Mouse (Mus musculus): Measurements from ENCODE around the gene Unc79.

Unc79 gene

DNA sequence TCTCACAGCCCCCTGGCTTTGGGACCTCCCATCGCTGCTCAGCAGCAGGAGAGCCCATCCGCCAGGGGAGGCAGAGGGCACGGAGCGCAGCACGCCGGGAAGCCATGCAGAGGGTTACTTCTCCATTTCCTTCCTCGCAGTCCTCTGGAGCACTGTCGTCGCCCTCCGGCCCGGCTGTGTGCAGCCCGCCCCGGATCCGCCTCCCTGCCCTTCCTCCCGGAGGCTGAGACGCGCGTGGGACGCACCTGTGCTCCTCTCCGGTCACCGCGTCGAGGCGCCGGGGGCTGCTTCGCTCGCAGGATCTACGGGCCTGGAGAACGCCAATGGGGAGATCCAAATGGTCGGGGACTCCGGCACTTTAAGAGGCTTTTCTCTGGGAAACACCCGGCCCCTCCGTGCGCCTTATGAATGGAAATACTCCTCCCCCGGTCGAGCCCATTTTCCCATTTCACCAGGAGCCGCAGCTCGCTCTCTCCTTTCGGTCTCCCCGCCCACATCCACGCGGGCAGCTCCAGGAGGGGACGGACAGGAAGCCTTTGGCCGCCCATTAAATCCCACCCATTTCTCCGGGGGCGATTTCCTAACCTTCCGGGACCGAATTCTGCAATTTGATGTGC is at the start of gene Unc79:
Gene Unc79 (plus strand): TSS at position 82 of the 617 bp plus-strand sequence.
- peak; percentile 57 for DNase-seq (ENCODE audit: low read depth, low spot score)

DNA sequence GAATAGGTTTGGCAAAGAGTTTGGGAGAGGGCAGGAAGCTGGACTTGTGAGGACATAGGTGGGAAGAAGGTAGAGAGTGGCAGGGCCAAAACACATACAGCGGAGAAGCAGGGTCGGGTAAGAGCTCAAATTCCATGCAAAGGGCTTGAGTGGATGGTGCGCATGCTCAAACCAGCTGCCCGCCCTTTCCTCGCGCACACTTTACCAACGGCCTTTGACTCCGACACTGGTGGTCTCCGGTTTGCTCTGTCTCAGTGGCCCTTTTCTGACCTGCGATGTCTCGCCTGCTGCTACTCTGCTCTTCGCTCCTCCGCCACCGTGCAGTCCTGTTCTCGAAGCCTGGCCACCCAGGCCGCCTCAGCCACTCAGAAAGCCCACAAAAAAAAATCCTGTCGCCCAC is 49.6 kb upstream of the Unc79 start, which contains the start of gene Cox8c:
Gene Cox8c (plus strand): TSS at position 226 of the 400 bp plus-strand sequence.
- DNase-seq (ENCODE audit: low read depth, low spot score): peak; percentile 37

DNA sequence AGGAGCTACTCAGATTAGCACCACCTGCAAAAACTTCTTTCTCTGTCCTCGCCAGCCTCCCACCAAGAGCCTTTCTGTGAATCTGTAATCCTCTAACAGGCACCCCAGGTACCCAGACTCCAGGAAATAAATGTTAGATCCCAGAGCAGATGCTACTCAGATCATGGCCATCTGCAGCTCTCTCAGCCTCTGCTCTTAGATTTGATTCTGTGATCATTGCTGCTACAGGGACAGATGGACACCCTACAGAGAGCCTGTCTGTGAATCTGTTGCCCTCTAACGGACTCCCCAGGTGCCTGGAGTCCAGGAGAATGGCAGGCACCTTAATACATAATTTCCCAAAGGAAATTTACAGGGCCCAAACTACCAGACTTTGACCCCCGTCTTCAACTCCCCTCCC is 40.5 kb upstream of the Unc79 start:
- DNase-seq (ENCODE audit: low read depth, low spot score): no peak

DNA sequence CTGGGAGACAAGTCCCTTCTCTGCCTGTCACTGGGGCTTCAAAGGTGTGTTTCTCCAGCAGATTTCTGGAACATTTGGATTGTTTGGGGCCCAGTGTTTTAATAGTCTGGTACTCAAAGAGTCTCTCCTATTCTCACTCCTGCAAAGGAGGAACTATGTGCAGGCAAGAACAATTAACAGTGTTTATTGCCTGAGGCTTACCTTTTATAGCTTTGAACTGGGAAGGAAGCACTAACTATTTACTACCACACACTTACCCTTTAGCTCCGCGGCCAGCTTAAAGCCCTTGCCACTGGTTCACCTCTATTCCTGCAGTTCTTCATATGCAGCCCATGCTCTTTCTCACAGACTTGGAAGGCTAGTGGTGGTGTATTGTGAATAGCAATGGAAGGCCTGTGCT is 32.6 kb upstream of the Unc79 start:
- no peak for DNase-seq (ENCODE audit: low read depth, low spot score)

DNA sequence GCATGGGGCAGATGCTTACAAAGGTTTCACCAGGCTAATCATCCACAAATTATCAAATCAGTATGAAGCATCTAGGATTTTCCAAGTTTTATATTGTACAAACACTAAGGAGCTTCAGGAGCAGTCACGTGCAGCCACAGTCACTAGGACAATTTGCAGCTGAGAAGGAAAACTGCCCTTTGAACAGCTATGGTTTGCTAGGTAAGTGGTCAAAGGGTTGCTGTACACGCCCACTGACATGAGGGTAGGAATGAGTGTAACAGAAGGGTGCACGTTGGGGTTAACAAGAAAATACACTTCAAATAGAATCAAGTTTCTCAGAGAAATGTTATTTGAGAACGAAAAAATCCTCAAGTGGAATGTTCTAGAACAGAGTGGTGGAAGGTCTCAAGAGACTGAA is 18.9 kb upstream of the Unc79 start:
- no peak for DNase-seq (ENCODE audit: low read depth, low spot score)

DNA sequence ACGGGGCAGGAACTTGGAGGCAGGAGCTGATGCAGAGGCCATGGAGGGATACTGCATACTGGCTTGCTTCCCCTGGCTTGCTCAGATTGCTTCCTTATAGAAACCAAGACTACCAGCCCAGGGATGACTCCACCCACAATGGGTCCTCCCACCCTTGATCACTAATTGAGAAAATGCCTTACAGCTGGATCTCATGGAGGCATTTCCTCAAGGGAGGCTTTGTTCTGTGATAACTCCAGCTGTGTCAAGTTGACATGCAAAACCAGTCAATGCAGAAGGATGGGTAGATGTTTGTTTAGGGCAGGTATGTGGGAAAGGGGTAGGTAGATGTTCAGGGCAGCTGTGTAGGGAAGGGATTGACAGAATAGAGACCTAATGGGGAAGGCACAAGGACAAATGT is 18.3 kb upstream of the Unc79 start:
- DNase-seq (ENCODE audit: low read depth, low spot score): peak; percentile 48

DNA sequence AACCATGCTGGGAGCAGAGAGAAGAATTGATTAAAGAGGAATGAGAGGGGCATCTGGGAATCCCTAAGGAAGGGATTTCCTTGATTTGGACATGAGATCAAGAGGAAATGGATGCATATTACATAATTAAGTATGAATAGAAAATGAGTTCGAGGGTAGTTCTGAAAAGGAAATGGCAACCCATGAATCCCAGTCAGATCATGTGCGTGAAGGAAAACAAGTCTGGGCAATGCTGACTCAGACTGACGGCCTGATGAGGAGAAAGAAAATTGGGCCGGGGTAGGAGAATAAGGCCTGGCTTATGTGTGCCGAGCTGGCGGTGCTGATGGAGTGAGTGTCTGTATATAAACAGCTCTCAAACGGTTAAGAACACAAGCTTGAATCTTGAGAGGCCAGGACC is 17.9 kb upstream of the Unc79 start:
- DNase-seq (ENCODE audit: low read depth, low spot score): no peak

DNA sequence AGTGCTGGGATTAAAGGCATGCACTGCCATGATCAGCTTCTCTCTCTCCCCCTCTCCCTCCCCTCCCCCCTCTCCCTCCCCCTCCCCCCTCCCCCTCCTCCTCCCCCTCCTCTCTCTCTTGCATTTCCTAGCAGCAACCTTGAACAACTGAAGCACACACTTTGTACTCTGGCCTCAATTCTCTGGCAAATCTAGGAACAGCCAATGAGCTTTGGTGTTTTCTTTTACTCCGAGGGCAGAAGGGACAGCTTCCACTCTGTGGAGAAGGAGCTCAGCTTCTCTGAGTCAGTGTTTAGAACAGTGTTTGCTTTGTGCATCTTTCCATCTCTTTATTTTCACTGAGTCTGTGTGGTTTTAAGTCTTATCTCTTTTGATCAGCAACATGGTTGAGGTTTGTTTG is 12.8 kb upstream of the Unc79 start:
- peak; percentile 41 for DNase-seq (ENCODE audit: low read depth, low spot score)

DNA sequence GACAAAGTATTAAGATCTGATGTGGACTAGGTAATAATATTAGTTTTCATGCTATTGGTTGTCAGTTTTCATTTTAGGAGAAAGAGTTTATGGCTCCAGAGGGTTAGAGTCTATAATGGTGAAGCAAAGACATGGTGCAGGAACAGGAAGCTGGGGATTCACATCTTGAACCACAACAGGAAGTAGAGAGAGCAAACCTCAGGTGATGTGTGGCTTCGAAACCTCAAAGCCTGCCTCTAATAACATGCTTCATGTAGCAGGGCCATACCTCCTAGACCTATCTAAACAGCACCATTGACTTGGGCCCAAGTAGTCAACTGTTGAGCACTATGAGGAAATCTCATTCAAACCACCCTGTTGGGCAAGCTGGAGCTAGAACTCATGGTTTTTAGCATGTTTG is 3.1 kb upstream of the Unc79 start:
- no peak for DNase-seq (ENCODE audit: low read depth, low spot score)

DNA sequence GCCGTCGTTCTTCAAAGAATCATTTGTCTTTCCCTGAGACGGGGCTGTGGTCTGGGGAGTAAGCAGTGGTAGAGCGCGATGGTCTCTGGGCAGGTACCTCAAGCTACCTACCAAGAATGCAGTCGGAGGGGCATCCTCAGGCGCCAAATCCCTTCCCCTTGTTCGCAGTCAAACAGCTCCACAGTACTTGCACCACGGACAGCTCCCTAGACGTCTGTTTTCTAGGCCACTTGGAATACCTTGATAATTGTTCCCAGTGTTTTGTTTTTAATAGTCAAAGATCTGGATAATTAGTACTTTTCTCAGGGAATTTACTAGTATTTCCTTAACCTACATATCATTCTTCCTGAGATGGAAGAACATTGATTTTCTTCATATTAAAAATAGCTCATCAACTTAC is 833 bp upstream of the Unc79 start:
- DNase-seq (ENCODE audit: low read depth, low spot score): peak; percentile 44

DNA sequence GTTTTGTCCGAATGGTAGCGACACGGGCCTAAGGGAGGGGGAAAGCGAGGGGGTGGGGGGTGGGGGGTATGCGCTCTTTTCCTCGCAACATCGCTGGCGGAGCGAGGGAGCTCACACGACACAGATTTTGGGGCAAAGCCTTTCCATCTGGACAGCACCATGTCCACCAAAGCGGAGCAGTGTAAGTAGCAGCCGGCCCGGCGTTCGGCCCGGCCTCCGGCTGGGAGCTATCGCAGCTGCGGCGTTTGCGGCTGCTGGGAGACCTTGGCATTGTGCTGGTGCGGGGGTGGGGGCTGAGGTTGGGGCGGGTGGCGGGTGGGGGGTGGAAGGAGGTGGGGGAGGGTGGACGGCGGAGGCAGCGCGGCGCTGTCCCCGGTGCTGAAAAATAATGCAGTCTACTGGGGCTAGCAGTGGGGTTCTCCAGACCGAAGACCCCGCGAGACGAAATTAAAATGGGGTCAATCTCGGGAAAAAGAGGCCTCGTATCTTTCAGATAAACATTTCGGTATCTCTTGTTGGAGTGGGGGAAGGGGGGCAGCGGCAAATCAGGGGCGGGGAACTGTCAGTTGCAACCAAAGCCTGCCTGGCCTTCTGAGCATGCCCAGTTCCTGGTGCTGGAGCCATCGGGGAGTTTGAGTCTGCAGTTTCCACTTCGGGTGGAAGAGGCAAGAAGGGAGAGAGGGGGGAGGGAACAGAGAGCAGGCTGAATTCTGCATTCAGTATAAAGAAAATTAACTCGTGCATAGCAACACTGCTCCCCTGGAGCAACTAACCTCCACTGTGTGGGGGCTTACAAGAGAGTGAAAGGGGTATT is 943 bp downstream of the Unc79 start:
- DNase-seq (ENCODE audit: low read depth, low spot score): peak; percentile 28

DNA sequence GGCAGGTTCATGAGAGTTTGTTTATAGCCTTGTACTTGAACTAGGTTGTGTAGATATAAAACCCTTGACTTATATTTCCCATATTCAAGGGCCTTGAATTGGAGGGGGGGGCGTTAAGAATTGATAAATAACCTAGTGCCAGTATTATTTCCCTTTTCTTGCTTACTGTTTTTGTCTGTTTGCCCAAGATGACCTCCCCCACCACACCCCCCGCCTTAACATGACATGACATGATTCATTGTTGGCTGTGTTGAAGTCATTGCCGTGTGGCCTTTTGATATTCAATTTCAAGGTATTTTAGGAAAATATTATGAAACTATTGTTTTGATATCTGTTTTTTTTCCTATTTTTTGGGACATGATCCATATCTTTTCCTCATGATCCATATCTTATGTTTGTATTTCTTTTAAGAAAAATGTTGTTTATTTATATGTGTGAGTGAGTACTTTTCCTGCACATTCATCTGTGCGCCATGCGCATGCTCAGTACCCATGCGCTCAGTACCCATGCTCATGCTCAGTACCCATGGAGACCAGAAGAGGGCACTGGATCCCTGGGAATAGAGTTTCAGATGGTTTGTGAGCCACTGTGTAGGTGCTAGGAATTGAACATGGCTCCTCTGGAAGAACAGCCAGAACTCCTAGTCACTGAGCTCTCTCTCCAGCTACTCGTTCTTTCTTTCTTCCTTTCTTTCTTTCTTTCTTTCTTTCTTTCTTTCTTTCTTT is 11.6 kb downstream of the Unc79 start:
- DNase-seq (ENCODE audit: low read depth, low spot score): peak; percentile 51

DNA sequence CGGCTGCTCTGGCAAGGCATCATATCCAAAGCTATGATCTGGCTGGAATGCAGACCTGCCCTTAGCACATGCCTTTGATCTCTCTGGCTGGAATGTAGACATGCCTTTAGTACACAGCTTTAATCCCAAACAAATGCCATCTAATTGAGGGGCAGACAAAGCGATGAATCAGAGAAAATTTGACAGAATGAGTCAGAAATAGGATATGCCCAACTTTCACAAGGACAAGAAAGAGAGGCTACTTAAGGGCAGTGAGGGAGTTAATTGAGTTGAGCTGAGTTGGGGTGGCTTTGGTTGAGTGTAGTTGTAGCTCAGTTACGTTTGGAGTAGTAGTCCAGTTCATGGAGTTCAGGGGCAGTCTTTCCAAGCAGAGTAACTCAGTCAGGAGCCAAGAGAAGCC is 12.4 kb downstream of the Unc79 start:
- no peak for DNase-seq (ENCODE audit: low read depth, low spot score)

DNA sequence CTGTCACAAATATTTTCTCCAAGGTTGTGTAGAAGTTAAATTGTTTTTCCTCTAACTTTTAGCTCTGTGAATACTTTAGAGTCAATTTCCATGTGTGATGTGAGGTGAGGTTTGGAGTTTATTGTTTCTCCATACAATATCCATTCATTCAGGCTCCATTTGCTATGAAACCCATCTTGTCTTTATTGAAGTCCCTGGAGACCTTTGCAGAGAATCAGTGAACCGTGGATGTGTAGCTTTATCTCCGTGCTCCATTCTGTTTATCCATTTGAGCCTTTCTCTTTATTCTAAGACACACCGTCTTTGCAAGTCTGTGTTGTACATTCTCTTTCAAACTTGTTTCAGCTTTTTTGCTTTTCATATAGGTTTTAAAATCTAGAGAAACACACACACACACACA is 15.8 kb downstream of the Unc79 start:
- no peak for DNase-seq (ENCODE audit: low read depth, low spot score)

DNA sequence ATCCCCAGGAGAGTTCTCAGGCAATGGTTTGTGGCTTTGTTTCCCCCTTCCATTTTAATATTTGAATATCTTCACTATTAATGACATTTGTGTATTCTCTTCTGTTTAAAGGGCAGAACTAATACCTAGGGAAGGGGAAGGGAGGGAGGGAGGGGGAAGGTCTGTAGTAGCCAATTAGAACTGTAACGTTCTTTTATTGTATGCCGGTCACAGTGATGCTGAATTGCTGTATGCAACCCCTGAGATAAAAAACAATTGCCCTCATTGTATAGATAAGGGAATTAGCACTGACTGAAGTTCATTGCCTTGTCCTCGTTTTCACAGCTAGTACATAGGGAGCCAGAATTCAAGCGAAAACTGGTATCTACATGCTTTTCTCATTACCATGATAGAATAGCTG is 31.9 kb downstream of the Unc79 start:
- DNase-seq (ENCODE audit: low read depth, low spot score): no peak

DNA sequence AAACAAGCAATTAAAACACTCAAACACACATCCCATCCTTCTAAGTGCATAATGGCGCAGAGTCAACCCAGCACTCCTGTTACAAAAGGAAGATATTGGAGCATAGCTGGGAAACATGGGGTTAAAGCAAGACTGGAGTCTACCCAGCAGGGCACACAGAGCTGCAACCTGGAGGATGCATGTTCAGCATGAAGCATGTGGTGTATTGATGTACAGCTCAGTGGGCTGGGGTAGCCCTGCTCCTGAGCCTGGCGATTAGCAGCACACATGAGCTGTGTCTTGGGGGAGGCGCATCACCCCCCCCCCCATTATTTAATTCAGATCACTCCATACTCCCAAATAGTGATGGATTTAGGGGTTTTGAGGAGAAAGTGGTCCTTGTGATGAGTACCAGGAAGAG is 32.9 kb downstream of the Unc79 start:
- no peak for DNase-seq (ENCODE audit: low read depth, low spot score)

DNA sequence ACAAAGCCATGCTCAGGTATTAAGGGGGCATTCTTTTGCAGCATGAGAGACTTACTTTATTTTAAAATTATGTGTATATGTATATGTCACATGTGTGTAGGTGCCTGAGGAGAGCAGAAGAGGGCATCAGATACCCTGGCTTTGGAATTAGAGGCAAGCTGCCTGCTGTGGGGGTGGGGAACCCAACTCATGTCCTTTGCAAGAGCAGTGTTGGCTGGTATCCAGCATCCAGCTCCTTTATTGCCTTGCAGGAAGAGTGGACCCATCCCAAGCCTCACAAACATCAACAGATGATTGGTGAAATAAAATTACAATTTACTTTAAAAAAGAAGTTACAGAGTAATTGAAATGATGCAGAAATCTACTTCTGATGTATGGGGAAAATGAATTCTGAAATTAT is 36.7 kb downstream of the Unc79 start:
- no peak for DNase-seq (ENCODE audit: low read depth, low spot score)

DNA sequence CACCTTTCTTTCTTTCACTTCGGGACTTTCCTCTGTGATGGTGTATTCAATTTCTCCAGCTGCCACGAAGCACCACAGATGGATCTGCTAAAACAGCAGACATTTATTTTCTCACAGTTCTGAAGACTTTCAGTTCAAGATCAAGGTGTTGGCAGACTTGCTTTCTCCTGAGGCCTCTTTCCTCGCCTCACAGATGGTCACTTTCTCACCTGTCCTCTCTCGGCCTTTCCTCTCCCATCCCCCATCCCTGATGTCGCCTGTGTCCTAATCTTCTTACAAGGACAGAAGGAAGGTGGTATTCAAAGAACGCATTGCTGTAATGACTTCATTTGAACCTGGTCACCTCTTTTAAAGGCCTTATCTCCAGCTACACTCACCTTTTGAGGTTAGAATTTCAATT is 39.1 kb downstream of the Unc79 start:
- DNase-seq (ENCODE audit: low read depth, low spot score): no peak

DNA sequence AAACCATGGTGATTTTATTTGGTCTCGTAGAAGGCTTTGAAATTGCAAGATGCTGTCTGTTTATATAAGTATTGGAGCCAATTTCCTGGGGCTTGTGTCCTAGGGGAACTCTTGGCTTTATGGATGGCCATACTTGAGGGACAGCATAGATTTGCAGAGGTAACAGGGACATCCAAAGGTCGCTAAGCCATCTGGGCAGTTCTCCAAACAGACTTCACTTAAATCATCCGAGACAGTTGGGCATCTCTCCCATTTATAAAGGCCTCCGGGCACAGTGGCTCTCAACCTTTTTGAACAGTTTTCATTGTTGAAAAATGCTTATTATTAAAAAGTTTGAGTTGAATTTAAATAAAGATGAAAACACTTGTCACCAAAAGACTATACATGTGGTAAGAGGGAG is 59.8 kb downstream of the Unc79 start:
- DNase-seq (ENCODE audit: low read depth, low spot score): no peak

DNA sequence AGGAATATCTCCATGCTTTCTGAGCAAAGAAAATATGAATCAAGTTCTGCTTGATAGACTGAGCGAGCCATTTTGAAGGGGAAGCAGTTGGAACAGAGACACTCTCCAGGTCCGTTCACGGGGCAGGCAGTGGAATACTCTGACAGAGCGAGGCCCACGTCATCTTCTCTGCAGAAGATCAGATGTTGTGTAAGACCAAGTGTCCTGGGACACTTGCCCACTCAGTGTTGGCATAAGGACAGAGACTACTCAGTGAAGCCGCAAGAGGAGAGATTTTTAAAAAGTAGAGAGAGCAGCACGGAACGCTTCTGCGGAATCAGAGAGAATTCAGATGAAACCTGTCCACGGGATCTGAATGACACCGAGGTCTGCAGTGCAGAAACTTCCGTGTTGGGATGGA is 69.5 kb downstream of the Unc79 start:
- no peak for DNase-seq (ENCODE audit: low read depth, low spot score)

DNA sequence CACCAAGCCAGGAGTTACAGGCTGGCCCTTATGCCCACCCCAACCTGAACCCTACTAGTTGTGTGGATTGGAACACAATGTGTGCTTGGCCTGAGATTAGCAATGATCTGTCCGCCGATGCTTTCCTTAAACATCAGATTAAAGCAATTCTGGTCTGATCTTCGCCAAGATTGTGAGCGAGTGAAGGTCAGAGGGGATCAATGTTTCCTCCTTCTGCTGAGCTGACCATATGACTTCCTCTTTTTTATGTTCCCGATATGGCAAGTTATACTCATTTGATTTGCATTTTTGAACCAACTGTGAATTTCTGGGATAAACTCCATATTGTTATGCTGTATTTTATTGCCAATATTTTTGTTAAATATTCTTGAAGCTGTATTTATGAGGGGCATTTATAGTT is 88.0 kb downstream of the Unc79 start:
- no peak for DNase-seq (ENCODE audit: low read depth, low spot score)

DNA sequence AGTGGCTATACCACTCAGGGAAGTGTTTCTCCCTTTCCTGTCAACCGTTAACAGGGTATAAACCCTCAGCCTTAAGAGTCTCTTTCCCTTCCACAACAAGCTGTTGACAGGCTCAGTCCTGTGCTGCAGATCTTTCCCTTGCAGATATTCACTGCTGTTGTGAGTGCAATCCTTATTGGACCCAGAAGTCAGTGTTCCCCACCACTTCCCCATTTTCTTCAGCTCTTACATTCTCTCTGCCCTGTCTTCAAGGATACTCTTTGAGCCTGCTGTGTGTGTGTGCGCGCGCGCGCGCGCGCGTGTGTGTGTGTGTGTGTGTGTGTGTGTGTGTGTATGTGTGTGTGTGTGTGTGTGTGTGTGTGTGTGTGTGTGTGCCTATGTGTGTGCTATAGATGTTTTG is 90.7 kb downstream of the Unc79 start:
- DNase-seq (ENCODE audit: low read depth, low spot score): no peak

DNA sequence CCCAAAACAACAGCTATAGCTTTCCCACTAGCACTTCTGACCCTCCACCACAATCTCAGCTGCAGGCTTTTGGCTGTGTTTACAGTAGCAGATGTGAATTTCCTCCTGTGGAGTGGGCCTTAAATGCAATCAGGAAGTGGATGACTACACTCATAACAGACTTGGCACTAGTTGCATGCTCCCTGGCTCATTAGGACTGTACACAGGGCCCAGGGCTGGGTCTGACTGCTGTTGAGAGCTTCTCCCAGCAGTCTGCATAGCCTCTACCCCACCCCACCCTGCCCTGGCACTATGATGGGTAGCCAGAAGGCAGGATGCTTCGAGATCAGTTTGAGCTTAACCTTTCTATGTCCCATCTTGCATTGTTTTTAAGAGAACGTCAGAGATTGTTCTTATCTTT is 91.5 kb downstream of the Unc79 start:
- no peak for DNase-seq (ENCODE audit: low read depth, low spot score)
